8 mouse cellular contexts compared by ENCODE assay signal in genomic region chr19:41895460-41896318, GRCm38 (mm10). TPM values are rescaled to one million over a fixed set of nuclear protein-coding genes. Genes with fewer than 3 reads are reported as not detected.
A peak's percentile ranks its signal among the peaks of the same experiment; 100 is the strongest.
DNase-seq lines count a peak whose midpoint lies in the region; ATAC-seq and TF ChIP-seq lines count a peak whose summit lies in the region.

Gene Rrp12, minus strand, starts transcription at chr19:41896173.

- peak; percentile 99 for ATAC-seq in forebrain, embryonic 13.5 days
- peak; percentile 98 for ATAC-seq in neural tube, embryonic 15.5 days (ENCODE audit: low FRiP score)

- no peaks in the 10 kb centered on the region for H3K27me3 ChIP-seq in ES-Bruce4 (ENCODE audit: control insufficient read depth, insufficient read depth, low read length, poor library complexity, severe bottlenecking)
- no peaks in the 10 kb centered on the region for H3K27me3 ChIP-seq in forebrain, embryonic 13.5 days
- no peaks in the 10 kb centered on the region for H3K27me3 ChIP-seq in neural tube, embryonic 15.5 days (replicated peaks)

- peak within 1 kb of the TSS; percentile 55 for H3K9ac ChIP-seq in ES-Bruce4 (ENCODE audit: low read depth, poor library complexity, severe bottlenecking)
- H3K9ac ChIP-seq in forebrain, embryonic 13.5 days: peak within 1 kb of the TSS; percentile 68
- H3K9ac ChIP-seq in neural tube, embryonic 15.5 days (replicated peaks): peak within 1 kb of the TSS; percentile 55

- H3K4me2 ChIP-seq in forebrain, embryonic 13.5 days: peak within 1 kb of the TSS; percentile 83
- peak within 1 kb of the TSS; percentile 90 for H3K4me2 ChIP-seq in neural tube, embryonic 15.5 days

- TF ChIP-seq EP300 in ES-Bruce4 (IDR thresholded peaks at IDR 0.05; ENCODE audit: insufficient read depth, low read depth, low read length): 0 out of 2 replicates have a peak, but pooled peaks have one; percentile 25

- no peaks in the 10 kb centered on the region for H3K4me1 ChIP-seq in ES-Bruce4 (ENCODE audit: control insufficient read depth, insufficient read depth, low read length)
- peaks cover 18% of the 10 kb centered on the region for H3K4me1 ChIP-seq in forebrain, embryonic 13.5 days
- H3K4me1 ChIP-seq in neural tube, embryonic 15.5 days: peaks cover 24% of the 10 kb centered on the region

- H3K9me3 ChIP-seq in ES-Bruce4 (replicated peaks; ENCODE audit: control insufficient read depth, insufficient read depth, low read length, poor library complexity, severe bottlenecking): no peaks in the 10 kb centered on the region
- no peaks in the 10 kb centered on the region for H3K9me3 ChIP-seq in forebrain, embryonic 13.5 days (replicated peaks)
- H3K9me3 ChIP-seq in neural tube, embryonic 15.5 days (replicated peaks): no peaks in the 10 kb centered on the region

- H3K4me3 ChIP-seq in ES-Bruce4 (ENCODE audit: low read depth, low read length): peak within 1 kb of the TSS; percentile 97
- H3K4me3 ChIP-seq in forebrain, embryonic 13.5 days: peak within 1 kb of the TSS; percentile 91
- peak within 1 kb of the TSS; percentile 90 for H3K4me3 ChIP-seq in neural tube, embryonic 15.5 days (replicated peaks)

- no peak within 1 kb of the TSS for H3K27ac ChIP-seq in ES-Bruce4 (ENCODE audit: insufficient read depth, low read length)
- no peak within 1 kb of the TSS for H3K27ac ChIP-seq in forebrain, embryonic 13.5 days
- peak within 1 kb of the TSS; percentile 55; the same call in 1 of the 2 replicates for H3K27ac ChIP-seq in neural tube, embryonic 15.5 days (replicated peaks)

- TF ChIP-seq POLR2A in ES-Bruce4 (IDR thresholded peaks at IDR 0.05; ENCODE audit: insufficient read depth, low read length): peak; percentile 60

- intact Hi-C loops in heart, postnatal 14 days (cut with DNase I): loop anchor here (5.0 kb wide), 1 partner anchor 37 kb away; the partner anchor contains the start of genes Exosc1 and Zdhhc16

- peak; percentile 90 for DNase-seq in c-Kit-positive CD71-positive TER-119-positive erythroid progenitor cells, embryonic 14.5 days (ENCODE audit: low spot score)
- DNase-seq in heart, postnatal 14 days: peak; percentile 69 to 82
- DNase-seq in layer of hippocampus, adult 11-12 months (ENCODE audit: low spot score): peak; percentile 87
- DNase-seq in lung, adult 18-20 months: peak; percentile 83 to 90
- DNase-seq in testis, postnatal 14 days (ENCODE audit: low spot score): peak; percentile 88

- peaks cover 4% of the 10 kb centered on the region for H3K36me3 ChIP-seq in ES-Bruce4 (ENCODE audit: control insufficient read depth, insufficient read depth, low read length, poor library complexity, severe bottlenecking)
- H3K36me3 ChIP-seq in forebrain, embryonic 13.5 days (ENCODE audit: poor library complexity, severe bottlenecking): peaks cover 7% of the 10 kb centered on the region
- H3K36me3 ChIP-seq in neural tube, embryonic 15.5 days: peaks cover 13% of the 10 kb centered on the region

- 2% methylated on average over 46 of the region's 46 CpGs for whole genome bisulfite sequencing in forebrain, embryonic 13.5 days
- under 1% methylated on average over 46 of the region's 46 CpGs for WGBS in neural tube, embryonic 15.5 days

- no peak for TF ChIP-seq CTCF in ES-Bruce4 (IDR thresholded peaks at IDR 0.05; ENCODE audit: low read depth, low read length)

RNA-seq across cellular contexts. Expression of gene Rrp12, which starts in this region (rescaled TPM):
- polyA plus RNA-seq in ES-Bruce4 (2011; ENCODE audit: insufficient read depth, insufficient read length, low read depth, missing spikeins): 23.1 and 24.5 TPM in 2 replicates
- 15.8 and 18.1 TPM in 2 replicates for polyA plus RNA-seq in forebrain, embryonic 13.5 days (2015; fragmentation: Nextera tagmentation; extraction: Ambion mirVana)
- total RNA-seq in heart, postnatal 14 days (2021): 10 to 100 TPM; 10.7 to 12.9 TPM
- 17.9 and 18.5 TPM in 2 replicates for polyA plus RNA-seq in neural tube, embryonic 15.5 days (2015; fragmentation: Nextera tagmentation; extraction: Ambion mirVana)
